ENCODE assay signal across 15 mouse cellular contexts in the genomic region with DNA sequence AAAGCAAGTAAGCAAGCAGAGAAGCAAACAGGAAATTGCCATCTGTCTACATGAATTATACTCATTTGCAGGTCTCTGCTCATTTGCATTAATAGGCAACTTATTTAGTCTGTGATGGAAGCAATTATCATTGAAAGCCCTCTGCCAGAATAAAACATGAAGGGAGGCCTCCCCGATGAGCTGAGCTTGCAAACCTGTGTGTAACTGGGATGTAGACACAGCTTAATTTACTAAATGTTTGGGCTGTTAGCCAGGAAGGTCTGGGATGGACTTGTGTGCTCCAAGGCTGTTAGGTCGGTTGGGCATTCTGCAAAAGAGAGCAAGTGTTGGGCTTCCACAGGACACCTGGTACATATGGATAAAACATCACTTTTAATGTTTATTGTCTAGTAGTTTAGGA.
A peak's percentile ranks its signal among the peaks of the same experiment; 100 is the strongest.
DNase-seq lines count a peak whose midpoint lies in the region; ATAC-seq and TF ChIP-seq lines count a peak whose summit lies in the region.
"Had no signal": no experiment of that assay in that cellular context is flagged by ENCODE, and none has a peak within 500 bp of the region (broad histone marks: within the 10 kb centered on the region; RNA-seq: fewer than 3 reads in every experiment).

No protein-coding gene starts in this region.

- 7% methylated on average over 2 of the region's 2 CpGs for WGBS in cerebellum, adult 2 months
- WGBS in lung, embryonic 14.5 days: 45% methylated on average over 2 of the region's 2 CpGs
- WGBS in embryonic facial prominence, embryonic 11.5 days: 37% methylated on average over 2 of the region's 2 CpGs
- 27% methylated on average over 2 of the region's 2 CpGs for WGBS in hindbrain, embryonic 16.5 days

- DNase-seq in cerebellum, postnatal 10 days: peak; percentile 15 to 33
- DNase-seq in cerebellum, adult 2 months: no peak
- DNase-seq in lung, embryonic 14.5 days: peak; percentile 40
- no peak for DNase-seq in lung, postnatal 25 days (ENCODE audit: low spot score)
- DNase-seq in embryonic facial prominence, embryonic 11.5 days (ENCODE audit: low spot score): peak; percentile 9
- DNase-seq in ovary, postnatal 36 days (ENCODE audit: low spot score): no peak
- DNase-seq in adrenal gland, postnatal 36 days: no peak
- DNase-seq: adrenal gland, adult 2 months; cerebellum, postnatal 36 days; heart, adult 2 months; heart, postnatal 14 days had no signal

- no peak for TF ChIP-seq CTCF in cerebellum, adult 2 months (IDR thresholded peaks at IDR 0.05; ENCODE audit: borderline replicate concordance, insufficient read depth, low read depth, low read length)
- TF ChIP-seq CTCF in lung, embryonic 14.5 days (IDR thresholded peaks at IDR 0.05; ENCODE audit: low read depth): no peak

- no peaks in the 10 kb centered on the region for H3K9me3 ChIP-seq in lung, embryonic 14.5 days (ENCODE audit: low read depth, low read length)
- H3K9me3 ChIP-seq in embryonic facial prominence, embryonic 11.5 days (replicated peaks; ENCODE audit: control insufficient read depth, low read length): no peaks in the 10 kb centered on the region
- no peaks in the 10 kb centered on the region for H3K9me3 ChIP-seq in hindbrain, embryonic 16.5 days (ENCODE audit: control insufficient read depth, low read length)

- no peak for TF ChIP-seq POLR2A in cerebellum, adult 2 months (IDR thresholded peaks at IDR 0.05; ENCODE audit: borderline replicate concordance, insufficient read depth, low read length)

- H3K27me3 ChIP-seq in cerebellum, adult 2 months (ENCODE audit: control insufficient read depth, insufficient read depth, low read length): no peaks in the 10 kb centered on the region
- H3K27me3 ChIP-seq in lung, embryonic 14.5 days (ENCODE audit: insufficient read depth, low read length): no peaks in the 10 kb centered on the region
- H3K27me3 ChIP-seq in embryonic facial prominence, embryonic 11.5 days (ENCODE audit: control insufficient read depth, insufficient read depth, low read length): no peaks in the 10 kb centered on the region
- H3K27me3 ChIP-seq in hindbrain, embryonic 16.5 days (replicated peaks; ENCODE audit: control insufficient read depth, insufficient read depth, low read length): no peaks in the 10 kb centered on the region

- H3K27ac ChIP-seq in cerebellum, adult 2 months (ENCODE audit: insufficient read depth, low read length): no peak overlapping the region
- H3K27ac ChIP-seq in lung, embryonic 14.5 days (ENCODE audit: low read depth): no peak overlapping the region
- no peak overlapping the region for H3K27ac ChIP-seq in embryonic facial prominence, embryonic 11.5 days (replicated peaks; ENCODE audit: low read depth, low read length)
- no peak overlapping the region for H3K27ac ChIP-seq in hindbrain, embryonic 16.5 days (ENCODE audit: low read depth, low read length)
- H3K27ac ChIP-seq: heart, adult 2 months; kidney, postnatal 0 days; macrophage had no signal

- H3K4me1 ChIP-seq in cerebellum, adult 2 months (ENCODE audit: control insufficient read depth, insufficient read depth, low read length): no peaks in the 10 kb centered on the region
- H3K4me1 ChIP-seq in lung, embryonic 14.5 days (ENCODE audit: insufficient read depth): no peaks in the 10 kb centered on the region
- no peaks in the 10 kb centered on the region for H3K4me1 ChIP-seq in embryonic facial prominence, embryonic 11.5 days (ENCODE audit: control insufficient read depth, insufficient read depth, low read length)
- no peaks in the 10 kb centered on the region for H3K4me1 ChIP-seq in hindbrain, embryonic 16.5 days (ENCODE audit: control insufficient read depth, insufficient read depth, low read depth, low read length)

- H3K4me2 ChIP-seq in lung, embryonic 14.5 days: no peak overlapping the region
- H3K4me2 ChIP-seq in embryonic facial prominence, embryonic 11.5 days (ENCODE audit: low read depth, low read length): no peak overlapping the region
- no peak overlapping the region for H3K4me2 ChIP-seq in hindbrain, embryonic 16.5 days (ENCODE audit: low read length)

- H3K4me3 ChIP-seq in cerebellum, adult 2 months (replicated peaks; ENCODE audit: insufficient read depth, low read depth, low read length): no peak overlapping the region
- no peak overlapping the region for H3K4me3 ChIP-seq in lung, embryonic 14.5 days (ENCODE audit: low read depth, low read length)
- no peak overlapping the region for H3K4me3 ChIP-seq in embryonic facial prominence, embryonic 11.5 days (ENCODE audit: low read depth, low read length)
- H3K4me3 ChIP-seq in hindbrain, embryonic 16.5 days (ENCODE audit: low read length): no peak overlapping the region
- H3K4me3 ChIP-seq: heart, adult 2 months had no signal

- no peaks in the 10 kb centered on the region for H3K36me3 ChIP-seq in lung, embryonic 14.5 days (ENCODE audit: insufficient read depth)
- H3K36me3 ChIP-seq in embryonic facial prominence, embryonic 11.5 days (replicated peaks; ENCODE audit: control insufficient read depth, insufficient read depth, low read depth, low read length): no peaks in the 10 kb centered on the region
- H3K36me3 ChIP-seq in hindbrain, embryonic 16.5 days (ENCODE audit: control insufficient read depth, insufficient read depth, low read length): no peaks in the 10 kb centered on the region

- H3K9ac ChIP-seq in lung, embryonic 14.5 days: no peak overlapping the region
- no peak overlapping the region for H3K9ac ChIP-seq in embryonic facial prominence, embryonic 11.5 days (replicated peaks; ENCODE audit: low read length)
- no peak overlapping the region for H3K9ac ChIP-seq in hindbrain, embryonic 16.5 days (ENCODE audit: low read depth, low read length)

- no peak for ATAC-seq in lung, embryonic 14.5 days (ENCODE audit: insufficient read depth)
- ATAC-seq in embryonic facial prominence, embryonic 11.5 days (replicated peaks; ENCODE audit: insufficient number of reproducible peaks, low FRiP score, low TSS enrichment, low read depth): no peak
- ATAC-seq in hindbrain, embryonic 16.5 days: peak; percentile 64
- ATAC-seq: intestine, embryonic 16.5 days had no signal

Comparison
In these comparisons a context has a peak if more than half of its experiments do, and no peak if none do; other contexts are left out.
1. DNase-seq: peak in cerebellum, postnatal 10 days (2 of 2), lung, embryonic 14.5 days (single experiment) and embryonic facial prominence, embryonic 11.5 days (single experiment); none in cerebellum, adult 2 months (0 of 2), lung, postnatal 25 days (single experiment), ovary, postnatal 36 days (single experiment) and adrenal gland, postnatal 36 days (0 of 2).